Comparison of ENCODE assay signal across 7 mouse cellular contexts in the genomic region with DNA sequence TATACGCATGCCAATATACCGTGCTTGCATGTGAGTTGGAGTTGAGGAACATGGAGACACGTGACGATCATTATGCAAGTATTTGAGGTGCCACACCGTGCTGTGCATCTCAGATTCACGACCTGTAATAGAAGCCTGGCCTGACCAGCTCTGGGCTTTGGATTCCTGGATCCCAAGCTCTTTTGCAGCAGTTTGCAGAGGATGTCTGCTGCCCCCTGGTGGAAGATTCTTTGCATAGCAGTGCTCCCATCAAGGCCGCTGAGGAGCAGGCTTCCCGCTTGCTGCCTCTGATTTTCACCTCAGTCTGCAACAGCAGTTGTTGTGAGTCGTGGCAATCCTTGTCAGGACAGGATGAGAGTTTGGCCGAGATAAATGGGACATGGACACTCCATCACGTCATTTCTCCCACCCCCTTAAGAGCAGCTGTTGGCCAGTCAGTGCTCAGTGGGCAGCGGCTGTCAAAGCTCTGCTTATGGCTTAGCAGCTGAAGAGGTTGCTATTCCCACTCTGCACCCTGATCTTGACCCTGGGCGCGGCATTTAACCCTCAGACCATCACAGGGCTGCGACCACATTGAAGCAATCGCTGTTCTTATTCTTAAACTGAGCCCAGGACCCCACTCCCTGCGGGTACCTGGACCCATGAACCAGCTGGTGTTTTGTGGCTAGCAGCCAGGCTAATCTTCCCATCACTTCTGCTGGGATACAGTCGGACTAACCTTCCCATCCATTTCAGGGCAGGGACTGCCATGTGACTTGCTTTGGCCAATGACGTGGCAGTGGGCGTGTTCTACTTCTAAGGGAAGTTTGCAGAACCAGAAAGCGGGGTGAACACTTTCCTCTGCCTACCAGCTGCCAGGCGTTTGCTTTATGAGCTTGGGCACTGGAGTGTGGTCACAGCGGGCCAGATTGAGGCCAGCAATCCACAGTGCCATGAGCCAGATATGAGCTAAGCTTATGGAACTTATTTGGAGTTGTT.
DNase-seq lines count a peak whose midpoint lies in the region; ATAC-seq lines count a peak whose summit lies in the region.

No protein-coding gene starts in this region.

- H3K4me1 ChIP-seq in intestine, embryonic 16.5 days (ENCODE audit: control insufficient read depth, insufficient read depth, low read length), result peaks cover 2% of the 10 kb centered on the region; the same call in 1 of the 2 replicates
- peaks cover 26% of the 10 kb centered on the region for H3K4me1 ChIP-seq in midbrain, embryonic 11.5 days (ENCODE audit: control insufficient read depth, insufficient read depth, low read length)

- intact Hi-C loops in gastrocnemius, postnatal 36 days (cut with DNase I), result no loop called here
- intact Hi-C loops in left cerebral cortex, postnatal 14 days (cut with DNase I), result loop anchor here (2.0 to 5.0 kb wide), 3 partner anchors 166 to 317 kb away; no protein-coding TSS in a partner anchor

- peak; percentile 86 for DNase-seq in adrenal gland, postnatal 10 days
- DNase-seq in embryo, embryonic 9.5 days (ENCODE audit: extremely low spot score), result peak; percentile 85
- peak; percentile 63 to 76 for DNase-seq in gastrocnemius, postnatal 36 days
- peak; percentile 92 for DNase-seq in left cerebral cortex, postnatal 14 days (ENCODE audit: low spot score in 2 of 2)
- peak; percentile 99 for DNase-seq in midbrain, embryonic 11.5 days (ENCODE audit: low spot score, missing footprints)
- DNase-seq in right cerebral cortex, postnatal 4 days, result peak; percentile 85

- no peaks in the 10 kb centered on the region for H3K36me3 ChIP-seq in intestine, embryonic 16.5 days (ENCODE audit: control insufficient read depth, insufficient read depth, low read length)
- H3K36me3 ChIP-seq in midbrain, embryonic 11.5 days (ENCODE audit: control insufficient read depth, insufficient read depth, low read length), result no peaks in the 10 kb centered on the region

- 0 out of 2 replicates have a peak overlapping the region, but pooled peaks have one; percentile 14 for H3K9ac ChIP-seq in intestine, embryonic 16.5 days (ENCODE audit: low read depth, low read length)
- H3K9ac ChIP-seq in midbrain, embryonic 11.5 days (ENCODE audit: low read length), result peak overlapping the region; percentile 25; the same call in 1 of the 2 replicates

- 9% methylated on average over 23 of the region's 23 CpGs for WGBS in intestine, embryonic 16.5 days
- WGBS in midbrain, embryonic 11.5 days, result 8% methylated on average over 23 of the region's 23 CpGs

- no peak overlapping the region for H3K4me2 ChIP-seq in intestine, embryonic 16.5 days (ENCODE audit: low read depth, low read length)
- H3K4me2 ChIP-seq in midbrain, embryonic 11.5 days, result peak overlapping the region; percentile 43

- no peaks in the 10 kb centered on the region for H3K9me3 ChIP-seq in intestine, embryonic 16.5 days (ENCODE audit: control insufficient read depth, low read length)
- no peaks in the 10 kb centered on the region for H3K9me3 ChIP-seq in midbrain, embryonic 11.5 days (ENCODE audit: control insufficient read depth, low read length)

- peak; percentile 54; the same call in 1 of the 2 replicates for ATAC-seq in intestine, embryonic 16.5 days
- peak; percentile 62; the same call in 1 of the 2 replicates for ATAC-seq in midbrain, embryonic 11.5 days (ENCODE audit: low FRiP score)

- no peak overlapping the region for H3K27ac ChIP-seq in intestine, embryonic 16.5 days (ENCODE audit: low read length)
- H3K27ac ChIP-seq in midbrain, embryonic 11.5 days (ENCODE audit: low read depth, low read length), result no peak overlapping the region

- no peak overlapping the region for H3K4me3 ChIP-seq in intestine, embryonic 16.5 days (ENCODE audit: low read length)
- peak overlapping the region; percentile 14; the same call in 1 of the 2 replicates for H3K4me3 ChIP-seq in midbrain, embryonic 11.5 days (ENCODE audit: low read depth, low read length)

- H3K27me3 ChIP-seq in intestine, embryonic 16.5 days (replicated peaks; ENCODE audit: control insufficient read depth, insufficient read depth, low read length), result no peaks in the 10 kb centered on the region; the same call in 1 of the 2 replicates
- H3K27me3 ChIP-seq in midbrain, embryonic 11.5 days (ENCODE audit: control insufficient read depth, insufficient read depth, low read length), result peaks cover 3% of the 10 kb centered on the region; the same call in 1 of the 2 replicates
